Mouse (Mus musculus) NIH3T3 (cell line): ENCODE measurements around the gene Armh2.
"Not testable (repeated sequence)": the region's sequence is repeated elsewhere in the genome, so short reads cannot be mapped to it uniquely, and the experiment has no call there.

ENCODE experiments used
- DNase-seq: peaks from one replicate; pipeline ENCODE4 v3.0.0-alpha.2; 2012; ENCODE audit warnings: low read depth

Armh2 gene

DNA sequence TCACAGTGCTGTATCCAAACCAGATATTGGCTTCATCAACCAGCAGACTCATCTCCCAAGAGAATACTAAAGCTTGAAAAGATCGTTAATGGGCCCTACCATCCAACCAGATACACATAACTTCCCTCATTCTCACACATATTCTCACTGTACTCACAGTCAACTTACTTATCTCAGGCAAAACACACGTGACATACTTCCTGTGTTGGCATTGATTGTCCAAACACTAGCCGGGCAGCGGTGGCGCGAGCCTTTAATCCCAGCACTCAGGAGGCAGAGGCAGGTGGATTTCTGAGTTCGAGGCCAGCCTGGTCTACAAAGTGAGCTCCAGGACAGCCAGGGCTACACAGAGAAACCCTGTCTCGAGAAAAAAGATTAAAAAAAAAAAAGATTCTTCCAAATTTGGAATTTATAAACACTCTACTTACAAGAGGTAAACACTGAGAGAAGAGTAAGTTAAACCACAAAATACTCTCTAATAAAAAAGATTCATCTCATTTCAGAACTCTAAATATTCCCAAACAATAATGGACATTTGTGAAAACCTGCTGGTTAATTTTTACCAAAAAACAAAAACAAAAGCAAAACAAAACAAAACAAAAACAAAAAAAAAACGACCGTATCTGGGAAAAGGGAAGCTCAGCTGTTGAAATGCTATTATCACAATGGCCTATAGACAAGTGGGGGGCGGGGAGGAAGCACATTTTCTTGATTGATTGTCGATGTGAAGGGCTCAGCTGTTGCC, 17.0 kb downstream of the Armh2 start:
- DNase-seq = no peak

DNA sequence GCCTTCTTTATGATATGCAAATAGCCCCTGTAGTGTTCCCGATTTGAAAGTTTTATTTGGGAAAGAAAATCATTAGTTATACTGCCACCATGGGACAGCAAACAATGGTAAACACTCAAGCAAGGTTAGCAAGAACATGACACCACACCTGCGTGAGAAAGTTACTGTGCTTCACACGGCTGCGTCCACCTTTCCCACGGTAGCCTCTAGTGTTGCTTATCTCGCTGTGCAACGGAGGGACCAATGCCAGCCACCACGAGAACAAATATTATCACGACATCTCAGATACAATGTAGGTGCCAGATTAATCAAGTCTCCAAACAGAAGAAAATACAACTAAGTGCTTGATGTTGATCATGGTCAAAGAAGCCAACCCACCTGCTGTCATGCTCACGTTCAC, 18.4 kb downstream of the Armh2 start:
- DNase-seq = no peak

DNA sequence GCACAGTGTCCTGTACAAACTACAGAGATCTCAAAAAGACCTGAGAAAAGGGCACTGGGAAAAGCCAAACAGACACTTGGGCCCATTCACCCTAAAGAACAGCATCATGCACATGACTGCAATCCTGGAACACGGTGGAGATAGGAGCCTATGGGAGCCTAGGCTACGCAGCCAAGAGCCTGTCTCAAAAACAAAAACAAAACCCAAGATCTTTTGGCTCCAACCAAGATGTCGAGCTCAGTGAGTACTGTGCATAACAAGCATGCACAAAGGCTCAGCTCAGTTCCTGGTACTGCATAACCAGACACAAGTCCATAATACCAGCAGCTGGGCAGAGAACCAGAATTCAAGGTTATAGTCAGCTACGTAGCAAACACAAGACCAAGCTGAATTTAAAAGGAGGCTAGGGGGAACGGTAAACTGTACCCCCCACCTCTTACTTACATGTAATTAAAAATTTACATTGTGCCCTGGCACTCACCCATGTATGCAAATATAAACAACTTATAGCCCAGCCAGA, 19.4 kb downstream of the Armh2 start:
- peak; percentile 17 for DNase-seq

DNA sequence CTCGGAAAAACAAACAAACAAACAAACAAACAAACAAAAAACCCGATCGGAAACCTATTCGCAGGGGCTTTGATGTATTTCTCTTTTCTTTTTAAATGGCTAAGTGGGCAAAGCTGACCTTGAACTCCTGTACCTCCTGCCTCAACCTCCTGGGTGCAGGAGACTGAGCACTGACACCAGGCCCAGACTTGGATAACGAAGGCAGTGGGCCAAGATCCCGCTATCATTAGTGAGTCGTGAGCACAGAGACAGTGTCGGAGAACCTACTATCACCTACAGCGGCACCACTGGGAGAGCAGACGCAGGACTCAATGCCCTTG, 20.0 kb downstream of the Armh2 start:
- DNase-seq = no peak

DNA sequence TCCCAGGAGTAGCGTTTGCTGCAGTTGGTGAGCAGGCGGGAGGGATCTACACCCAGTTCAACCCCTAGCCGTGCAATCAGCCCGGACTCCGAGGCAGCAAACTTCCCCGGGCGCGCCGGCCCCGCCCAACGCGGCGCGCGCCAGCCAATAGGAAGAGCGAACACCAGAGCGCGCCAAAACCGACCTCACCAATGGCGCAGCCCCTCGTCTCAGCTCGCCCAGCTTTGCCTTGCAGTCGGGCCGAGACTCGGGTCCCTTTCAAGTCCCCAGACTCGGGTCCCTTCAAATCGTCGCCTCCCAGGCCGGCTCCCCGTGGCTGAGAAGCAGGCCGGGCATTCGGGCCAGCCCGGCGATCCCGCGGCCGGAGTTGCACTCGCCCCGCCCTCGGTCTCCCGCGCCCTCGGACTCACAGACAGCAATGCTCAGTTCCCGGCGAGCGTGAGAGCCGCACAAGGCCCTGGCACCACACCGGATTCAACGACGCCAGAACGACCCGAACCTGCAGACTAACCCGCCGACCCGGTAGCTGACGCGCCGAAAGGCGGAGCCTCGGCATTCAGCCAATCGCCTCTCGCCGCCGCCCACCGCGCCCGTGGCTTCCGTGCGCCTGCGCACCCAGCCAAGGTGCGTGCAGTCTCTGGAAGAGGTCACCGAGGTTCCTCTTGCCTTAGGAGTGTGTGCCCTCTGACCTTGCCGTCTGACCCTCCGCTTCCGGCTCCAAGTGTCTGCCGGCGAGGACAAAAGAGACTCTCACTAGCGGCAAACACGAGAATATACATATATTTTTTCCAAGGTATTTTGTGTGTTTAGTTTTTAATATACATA, 20.6 kb downstream of the Armh2 start, which contains the start of gene Gmnn:
Gene Gmnn (minus strand): TSS at position 521 of the 825 bp plus-strand sequence.
- DNase-seq = peak; percentile 94

DNA sequence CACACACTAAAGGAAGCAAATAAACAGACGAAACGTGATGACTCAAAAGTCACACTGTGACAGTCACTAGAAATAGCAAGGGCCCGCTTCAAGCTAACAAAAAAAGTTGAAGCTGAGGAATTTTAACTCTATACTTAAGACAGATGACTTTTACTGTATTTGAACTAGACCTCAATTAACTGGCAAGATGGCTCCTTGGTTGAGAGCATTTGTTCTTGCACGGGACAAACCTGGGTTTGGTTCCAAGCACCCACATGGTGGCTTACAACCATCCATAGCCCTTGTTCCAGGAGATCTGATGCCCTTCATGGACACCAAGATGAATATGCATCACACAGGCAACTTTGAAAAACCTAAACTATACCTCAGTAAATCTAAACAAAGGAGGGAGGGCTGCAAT, 21.2 kb downstream of the Armh2 start:
- DNase-seq = no peak

DNA sequence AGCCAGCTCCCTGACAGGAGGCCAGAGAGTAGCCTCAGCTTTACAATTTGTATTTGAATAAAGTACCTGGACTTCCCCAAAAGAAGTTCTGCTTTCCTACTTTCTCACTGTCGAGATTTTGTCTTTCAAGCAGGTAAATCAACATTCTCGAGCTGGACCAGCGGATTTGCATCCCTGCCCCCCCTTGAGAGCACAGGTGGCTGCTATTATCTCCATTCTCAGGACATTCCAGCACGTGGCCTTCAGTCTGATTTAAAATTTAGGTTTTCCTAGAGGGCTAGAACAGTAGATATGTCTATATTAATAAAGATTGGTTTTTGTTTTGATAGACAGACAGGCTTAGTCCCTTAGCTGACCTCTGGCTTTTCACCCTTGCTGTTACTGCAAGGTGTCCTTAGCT, 26.8 kb downstream of the Armh2 start:
- not testable (repeated sequence) for DNase-seq

DNA sequence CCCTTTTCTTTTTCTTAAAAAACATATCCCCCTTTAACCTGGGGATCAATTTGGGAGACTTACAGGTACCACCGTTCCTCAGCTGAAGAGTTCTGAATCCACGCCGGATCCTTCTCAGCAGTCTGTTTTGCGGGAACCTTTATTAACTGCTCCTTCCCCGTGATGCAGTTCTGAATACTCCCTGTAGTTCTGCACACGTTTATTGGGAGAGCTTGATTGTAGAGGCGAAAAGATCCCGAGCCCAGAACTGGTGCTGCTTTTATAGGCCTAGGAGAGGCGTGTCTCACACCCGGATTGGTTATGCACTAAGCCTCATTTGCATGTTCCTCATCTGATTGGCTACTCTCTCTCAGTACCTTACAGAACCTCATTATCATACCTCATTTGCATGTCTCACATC, 30.4 kb downstream of the Armh2 start:
- not testable (repeated sequence) for DNase-seq

DNA sequence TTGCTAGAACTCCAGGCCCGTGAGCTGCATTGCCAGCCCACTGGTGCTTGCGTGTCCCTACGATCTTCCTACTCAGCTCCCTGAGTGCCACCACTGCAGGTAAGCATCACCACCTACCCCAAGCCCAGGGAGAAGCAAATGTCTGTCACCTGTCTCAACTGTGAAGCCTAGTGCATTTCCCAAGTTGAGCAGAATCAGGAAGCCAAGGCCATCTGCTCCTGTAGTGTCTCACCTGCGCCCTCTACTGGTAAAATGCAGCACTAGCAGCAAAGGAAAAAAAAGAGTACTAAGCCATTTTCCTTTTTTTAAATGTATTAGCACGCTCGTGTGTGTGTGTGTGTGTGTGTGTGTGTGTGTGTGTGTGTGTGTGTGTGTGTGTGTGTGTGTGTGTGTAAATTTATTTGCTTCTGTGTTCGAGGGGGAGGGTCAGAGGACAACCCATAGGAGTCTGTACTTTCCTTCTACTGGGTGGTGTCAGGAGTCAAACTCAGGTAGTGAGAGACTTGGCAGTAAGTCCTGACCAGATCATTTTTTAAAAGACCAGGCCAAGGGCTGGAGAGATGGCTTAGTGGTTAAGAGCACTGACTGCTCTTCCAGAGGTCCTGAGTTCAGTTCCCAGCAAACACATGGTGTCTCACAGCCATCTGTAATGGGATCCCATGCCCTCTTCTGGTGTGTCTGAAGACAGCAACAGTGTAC, 35.3 kb downstream of the Armh2 start:
- peak; percentile 77 for DNase-seq

DNA sequence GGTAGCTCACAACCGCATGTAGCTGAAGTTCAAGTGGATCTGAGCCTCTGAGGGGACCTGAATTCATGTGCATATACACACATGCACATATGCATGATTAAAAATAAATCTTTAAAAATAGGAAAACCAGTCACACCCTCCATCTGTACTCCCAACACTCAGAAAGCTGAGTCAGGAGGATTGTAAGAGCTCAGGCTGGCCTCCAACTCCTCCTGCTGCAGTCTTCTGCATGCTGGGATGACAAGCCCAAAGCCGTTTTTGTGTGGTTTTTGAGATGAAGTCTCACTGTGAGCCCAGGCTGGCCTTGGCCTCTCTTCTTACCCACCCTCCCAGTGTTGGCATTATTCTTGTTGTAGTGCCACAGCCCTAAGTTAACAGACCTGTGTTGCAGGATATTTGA, 37.0 kb downstream of the Armh2 start:
- DNase-seq = no peak

DNA sequence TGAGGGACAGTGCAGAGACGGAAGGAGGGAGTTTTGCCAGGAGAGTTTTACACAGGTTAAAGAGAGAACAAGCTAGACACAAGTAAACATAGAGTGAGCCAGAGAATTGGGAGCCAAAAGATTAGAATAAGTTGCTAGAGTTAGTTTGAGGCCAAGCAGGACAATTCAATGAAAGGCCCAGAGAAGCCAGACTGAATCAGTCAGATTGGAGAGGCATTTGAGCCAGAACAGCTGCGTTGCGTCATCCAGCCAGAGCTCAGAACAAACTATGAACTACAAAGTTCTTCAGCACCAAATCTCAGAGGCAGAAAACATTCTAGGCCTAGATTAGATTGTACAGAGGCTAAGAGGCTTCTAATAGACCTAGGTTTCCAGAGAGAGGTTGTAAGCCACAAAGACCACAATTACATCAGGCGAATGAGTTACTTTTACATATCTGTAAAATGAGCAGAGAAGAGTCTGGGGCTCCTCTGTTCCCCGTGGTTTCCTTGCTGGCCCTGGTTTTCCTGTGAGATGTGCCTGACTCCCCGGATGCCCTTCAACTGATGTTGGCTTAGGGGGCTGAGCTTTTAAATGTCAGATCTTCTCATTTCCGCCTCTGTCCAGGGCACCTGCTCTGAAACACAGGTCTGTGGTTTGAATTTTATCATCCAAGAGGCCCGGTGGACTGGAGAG, 37.8 kb downstream of the Armh2 start:
- no peak for DNase-seq

DNA sequence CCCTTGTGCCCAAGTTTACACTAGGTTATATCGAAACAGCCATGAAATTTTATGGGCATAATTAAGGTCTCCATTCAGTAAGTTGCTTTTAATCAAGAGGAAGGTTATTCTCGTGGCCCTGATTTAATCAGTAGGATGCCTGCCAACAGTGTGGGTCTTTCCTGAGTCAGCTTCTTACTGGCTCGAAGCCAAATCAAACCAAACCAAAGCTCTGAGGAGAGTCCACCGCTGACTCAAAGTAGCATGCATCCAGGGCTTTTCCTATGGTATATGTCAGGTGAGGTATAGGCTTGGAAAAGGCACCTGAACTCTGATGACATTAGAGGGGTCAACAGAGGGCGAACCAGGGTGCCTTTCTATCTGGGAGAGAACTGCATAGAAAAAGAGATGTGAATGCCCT, 40.9 kb downstream of the Armh2 start:
- DNase-seq = peak; percentile 62

DNA sequence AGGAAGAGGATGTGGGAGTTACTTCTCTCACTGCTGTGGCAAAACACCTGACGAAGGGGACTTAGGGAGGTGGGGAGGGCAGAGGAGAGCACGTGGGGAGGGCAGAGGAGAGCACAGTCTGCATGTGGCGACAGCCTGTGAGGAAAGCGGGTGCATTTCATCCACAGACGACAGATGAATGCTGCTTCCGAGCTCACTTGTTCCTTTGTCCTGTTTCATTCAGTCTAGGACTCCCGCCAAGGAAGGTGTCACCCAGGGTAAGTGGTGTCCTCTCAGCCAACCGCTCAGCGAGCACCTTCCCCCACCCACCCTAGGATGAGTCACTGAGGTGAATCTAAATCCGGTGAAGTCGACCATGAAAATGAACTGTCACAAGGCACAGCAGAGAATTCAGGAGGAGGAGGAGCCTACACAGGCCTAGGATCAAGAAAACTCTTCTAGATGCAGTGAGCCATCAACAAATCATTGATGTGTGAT, 45.0 kb downstream of the Armh2 start:
- no peak for DNase-seq

DNA sequence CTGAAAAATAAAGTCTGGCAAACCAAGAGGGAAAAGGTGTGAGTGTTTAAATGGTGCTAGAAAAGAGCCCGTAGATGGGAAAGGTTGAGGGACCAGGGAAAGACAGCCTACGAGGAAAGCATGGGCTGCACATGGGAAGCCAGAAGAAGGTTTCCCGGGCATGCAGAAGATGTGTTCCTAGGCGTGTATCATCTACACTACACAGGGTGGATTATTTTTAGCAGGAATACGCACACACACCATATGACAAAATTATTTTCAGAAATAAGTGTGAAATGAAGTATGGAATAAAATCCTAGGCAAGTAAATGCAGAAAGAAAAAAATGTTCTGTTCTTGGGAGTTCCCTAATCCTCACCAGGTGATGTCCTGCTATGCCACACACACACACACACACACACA, 46.4 kb downstream of the Armh2 start:
- DNase-seq = no peak

DNA sequence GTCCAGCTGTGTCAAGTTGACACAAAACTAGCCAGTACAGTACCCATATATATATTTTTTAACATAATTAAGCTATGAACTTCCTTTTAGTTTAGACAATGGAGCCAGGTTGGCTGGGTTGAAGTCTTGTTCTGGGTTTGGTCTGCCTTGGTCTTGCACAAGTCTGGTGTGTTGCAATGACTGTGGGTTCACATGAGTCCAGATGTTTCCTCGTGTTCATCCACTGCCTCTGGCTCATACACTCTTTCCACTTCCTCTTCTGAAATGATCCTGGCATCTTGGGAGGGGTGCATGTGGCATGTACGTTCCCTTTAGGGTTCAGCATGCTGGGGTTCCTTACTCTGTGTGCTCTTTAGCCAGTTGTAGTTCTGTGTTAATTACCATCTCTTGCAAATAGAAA, 50.3 kb downstream of the Armh2 start:
- peak; percentile 78 for DNase-seq

DNA sequence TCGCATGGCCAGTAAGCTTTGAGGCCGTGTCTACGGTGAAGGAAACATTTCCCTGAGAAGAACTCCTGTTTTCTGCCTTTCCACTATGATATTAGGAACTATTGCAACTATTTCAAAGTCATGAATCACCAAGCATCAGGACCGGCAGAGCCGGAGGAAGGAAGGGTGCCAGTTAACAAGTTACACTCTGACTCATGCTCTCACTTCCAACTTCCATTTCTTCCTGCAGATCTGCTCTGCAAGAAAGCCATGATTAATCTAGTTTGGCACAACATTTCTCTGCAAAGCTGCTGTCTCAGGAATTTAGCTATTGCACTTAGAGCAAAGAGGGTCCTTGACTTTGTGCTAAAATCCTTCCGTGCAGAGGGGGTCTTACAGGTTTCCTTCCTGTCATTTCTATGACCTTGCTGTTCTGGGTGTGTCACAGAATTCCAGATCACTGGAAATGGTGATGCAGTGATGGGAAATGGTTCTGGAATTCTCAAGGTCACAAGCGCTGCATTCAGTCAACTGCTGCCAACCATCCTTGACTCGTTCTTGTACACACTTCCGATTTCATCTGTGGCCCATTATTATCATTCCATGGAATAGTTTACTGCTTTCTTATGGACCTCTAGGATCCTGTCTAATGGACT, 51.5 kb downstream of the Armh2 start:
- peak; percentile 87 for DNase-seq
